Mouse (Mus musculus) liver, postnatal 0 days (tissue): ENCODE results near the gene Adamts4.

Experiments used
- CTCF ChIP-seq: sonication (generic); IDR thresholded peaks from 2 replicates; pipeline ENCODE4 v1.5.1; 2016; ENCODE audit warnings: antibody characterized with exemption, low read depth
- EP300 ChIP-seq: IDR thresholded peaks from 2 replicates; pipeline ENCODE4 v1.6.1; 2016; ENCODE audit warnings: antibody characterized with exemption, low read depth, mild to moderate bottlenecking

DNA sequence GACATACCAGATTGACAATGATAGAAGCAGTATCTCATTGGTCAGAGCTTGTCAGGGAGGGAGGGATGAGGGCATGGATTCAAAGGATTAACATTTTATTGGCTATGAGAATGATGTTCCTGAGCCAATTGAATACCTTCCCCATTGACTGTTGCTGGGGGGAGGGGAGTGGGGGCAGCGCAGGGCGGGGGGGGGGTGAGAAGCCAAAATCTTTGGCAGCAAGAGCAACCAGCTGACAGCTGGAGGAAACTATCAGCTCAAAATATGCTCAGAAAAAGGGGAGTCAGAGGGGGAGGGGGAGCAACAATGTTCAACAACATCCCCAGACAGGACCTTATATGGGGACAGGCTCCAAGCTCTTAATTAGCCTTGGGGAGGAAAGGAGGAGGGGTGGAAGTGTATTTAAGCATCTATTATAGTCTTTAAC is 13.0 kb downstream of the Adamts4 start:
- no peak for TF ChIP-seq CTCF
- TF ChIP-seq EP300 = no peak
